Mouse (Mus musculus) thymus, postnatal 4 days (tissue): ENCODE measurements around the gene Osbpl11.
"Not testable (repeated sequence)": the region's sequence is repeated elsewhere in the genome, so short reads cannot be mapped to it uniquely, and the experiment has no call there.

Experiments
- DNase-seq: peaks from one replicate; pipeline ENCODE4 v3.0.0; 2021

The Osbpl11 gene

DNA sequence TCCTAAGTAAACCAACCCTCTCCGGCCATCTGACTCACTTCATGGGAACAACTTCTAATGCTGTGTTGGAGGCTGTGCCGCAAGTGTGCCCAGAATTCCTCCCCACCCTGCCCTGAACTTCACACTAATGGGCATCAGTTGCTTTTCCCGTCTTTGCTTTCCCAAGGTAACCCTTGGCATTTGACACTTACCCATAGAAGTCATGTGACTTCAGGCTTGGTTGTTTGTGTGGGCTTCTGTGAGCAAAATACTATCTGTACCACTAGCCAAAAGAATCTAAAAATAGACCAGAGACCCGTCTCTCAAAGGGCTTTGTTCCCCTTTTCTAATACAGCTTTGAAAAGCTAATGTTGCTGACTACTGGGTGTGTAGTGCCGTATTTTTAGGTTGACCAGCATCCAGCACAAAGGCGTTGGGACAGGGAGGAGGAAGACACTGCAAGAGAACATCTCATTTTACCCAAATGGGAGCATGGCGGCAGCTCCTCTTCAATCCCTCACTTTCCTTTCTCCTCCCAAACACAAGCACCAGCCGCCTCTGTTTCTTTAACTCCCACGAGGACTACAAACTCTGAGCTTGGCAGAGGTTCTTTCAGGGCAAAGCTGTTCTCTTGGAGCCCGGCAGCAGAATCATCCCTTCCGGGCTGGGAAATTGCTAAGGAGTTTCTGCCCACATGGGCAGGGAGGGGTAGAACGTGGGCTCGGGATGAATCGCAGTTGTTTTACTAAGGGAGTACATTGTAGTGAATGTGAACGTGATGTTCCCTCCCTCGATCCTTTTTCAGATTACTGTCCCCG lies 6.4 kb upstream of the Osbpl11 start:
- DNase-seq = no peak

DNA sequence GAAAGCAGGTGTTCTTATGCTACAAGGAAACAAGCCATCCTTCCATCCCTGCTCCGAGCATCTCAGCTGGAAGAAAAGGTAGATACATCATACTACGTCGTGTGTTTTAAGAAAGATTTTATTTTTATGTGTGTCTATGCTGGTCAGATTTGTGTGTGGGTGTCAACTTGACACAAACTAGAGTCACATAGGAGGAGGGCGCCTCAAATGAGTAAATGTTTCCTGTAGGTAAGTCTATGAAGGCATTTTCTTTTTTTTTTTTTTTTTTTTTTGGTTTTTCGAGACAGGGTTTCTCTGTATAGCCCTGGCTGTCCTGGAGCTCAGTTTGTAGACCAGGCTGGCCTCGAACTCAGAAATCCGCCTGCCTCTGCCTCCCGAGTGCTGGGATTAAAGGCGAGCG lies 5.6 kb upstream of the Osbpl11 start:
- DNase-seq = not testable (repeated sequence)

DNA sequence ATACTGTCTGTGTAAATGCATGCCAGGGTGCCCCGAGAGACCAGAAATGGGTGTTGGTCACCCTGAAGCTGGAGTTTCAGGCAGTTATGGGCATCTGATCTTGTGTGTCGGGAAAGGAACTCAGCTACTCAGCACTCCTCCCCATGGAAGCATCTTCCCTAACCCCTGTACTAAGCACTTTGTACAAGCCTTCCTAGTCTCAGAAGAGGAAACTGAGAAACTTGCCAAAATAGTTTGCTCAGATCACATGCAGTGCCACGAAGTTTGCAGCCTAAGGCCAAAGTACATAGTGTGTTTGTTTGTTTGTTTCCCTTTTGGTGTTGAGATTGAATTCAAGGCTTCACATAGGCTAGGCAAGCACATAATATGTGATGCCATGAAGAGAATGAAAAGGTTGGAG lies 5.0 kb upstream of the Osbpl11 start:
- DNase-seq = no peak

DNA sequence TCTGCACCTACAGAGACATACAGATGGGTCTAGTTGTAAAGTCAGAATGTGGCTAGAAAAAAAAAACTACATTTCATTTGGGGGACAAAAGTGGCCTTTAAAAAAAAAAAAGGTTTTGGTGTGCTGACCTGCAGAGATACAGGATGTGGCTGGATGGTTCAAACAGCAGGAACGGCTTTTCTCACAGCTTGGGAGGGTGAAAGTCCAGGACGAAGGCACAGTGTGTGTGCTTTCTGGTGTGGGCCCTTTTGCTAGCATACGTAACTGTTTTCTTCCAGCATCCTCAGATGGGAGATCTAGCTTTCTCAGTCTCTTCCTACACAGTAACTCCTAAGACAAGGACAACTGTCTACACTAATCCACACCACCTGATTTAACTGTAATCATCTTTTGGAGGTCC lies 4.1 kb upstream of the Osbpl11 start:
- no peak for DNase-seq

DNA sequence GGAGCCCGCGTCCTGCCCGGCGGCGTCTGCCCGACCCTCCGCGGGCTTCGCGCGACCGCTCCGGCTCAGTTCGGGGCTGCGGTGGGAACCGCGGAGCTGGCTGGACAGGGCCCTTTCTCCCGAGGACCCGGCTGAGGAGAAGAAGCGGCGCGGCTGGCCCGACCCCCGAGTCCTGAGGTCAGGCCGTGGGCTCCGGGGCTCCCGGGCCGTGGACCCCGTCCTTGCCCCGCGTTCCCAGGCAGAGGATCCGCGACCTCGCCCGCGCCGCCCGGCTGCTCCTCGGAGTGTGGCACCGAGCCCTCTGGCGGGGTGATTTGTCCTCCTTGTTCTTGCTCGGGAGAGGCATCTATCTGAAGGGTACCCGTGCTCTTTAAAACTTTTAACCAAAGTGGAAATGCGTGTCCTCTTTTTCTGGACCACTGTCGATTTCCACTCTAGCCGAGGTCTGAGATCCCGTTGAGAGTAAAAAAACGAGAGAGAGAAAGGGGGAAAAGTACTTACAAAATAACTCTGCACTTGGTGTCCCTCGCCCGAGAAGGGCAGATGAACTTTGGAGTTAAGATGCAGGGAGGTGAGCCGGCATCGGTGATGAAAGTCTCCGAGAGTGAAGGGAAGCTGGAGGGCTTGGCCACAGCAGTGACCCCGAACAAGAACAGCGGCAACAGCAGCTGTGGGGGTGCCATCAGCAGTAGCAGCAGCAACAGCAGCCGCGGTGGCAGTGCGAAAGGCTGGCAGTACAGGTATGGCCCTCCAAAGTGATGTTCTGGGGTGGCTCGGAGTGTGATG lies 583 bp downstream of the Osbpl11 start:
- DNase-seq = peak; percentile 82

DNA sequence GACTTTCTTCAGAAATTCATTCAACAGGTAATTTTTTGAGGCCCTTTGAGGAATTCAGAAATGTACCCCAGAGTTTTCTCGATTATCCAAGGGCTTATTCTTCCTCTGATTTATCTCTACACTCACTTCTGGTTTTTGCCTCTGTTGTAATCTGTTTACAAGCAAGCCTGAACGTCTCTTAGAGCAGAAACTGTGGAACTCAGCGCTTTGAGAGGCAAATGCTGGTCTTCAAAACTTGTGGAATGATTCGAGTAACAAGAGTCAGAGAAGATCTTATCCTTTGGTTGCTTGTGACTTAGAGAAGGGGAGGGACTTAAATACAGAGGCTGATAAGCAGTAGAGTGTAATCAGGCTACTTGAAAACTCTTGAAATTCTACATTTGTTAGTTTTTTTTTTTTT lies 1.3 kb downstream of the Osbpl11 start:
- DNase-seq = no peak

DNA sequence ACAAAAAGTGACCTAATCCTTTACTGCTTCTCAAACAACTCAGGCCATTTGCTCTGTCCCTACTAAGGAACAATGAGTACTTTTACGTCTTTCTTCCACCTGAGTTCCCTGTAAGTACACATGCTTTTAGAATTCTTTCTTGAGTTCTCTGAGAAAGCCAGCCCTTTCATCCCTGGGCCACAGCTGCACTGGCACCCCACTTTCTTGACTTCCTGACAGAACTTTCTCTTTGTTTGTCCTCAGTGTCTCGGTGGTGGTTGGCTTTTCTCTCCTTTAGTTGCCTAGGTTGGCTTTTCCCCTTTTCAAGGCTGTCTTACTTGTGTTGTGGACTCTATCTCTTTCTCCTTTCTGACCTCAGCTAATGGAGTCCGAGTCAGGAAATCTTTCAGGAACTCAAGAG lies 3.2 kb downstream of the Osbpl11 start:
- DNase-seq = peak; percentile 66

DNA sequence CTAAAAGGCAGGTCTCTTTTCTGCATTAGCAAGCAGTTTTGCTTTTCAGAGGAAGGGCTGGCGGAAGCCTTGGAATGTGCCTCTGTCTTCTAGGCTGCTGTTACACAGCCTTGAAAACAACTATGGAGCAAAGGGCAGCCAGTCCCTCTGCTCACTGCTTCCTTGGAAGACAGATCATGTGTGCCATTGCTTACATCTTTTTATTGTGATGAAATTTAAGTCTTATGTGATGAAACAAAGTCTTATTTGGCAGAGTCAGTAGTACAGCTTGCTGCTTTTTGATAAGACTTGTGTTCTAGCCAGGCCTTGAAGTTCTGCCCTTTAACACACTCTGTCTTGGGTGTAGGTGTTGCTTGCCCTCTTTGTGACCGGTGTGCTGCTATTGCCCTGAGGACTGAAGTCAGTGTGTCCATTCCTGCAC lies 6.8 kb downstream of the Osbpl11 start:
- no peak for DNase-seq

DNA sequence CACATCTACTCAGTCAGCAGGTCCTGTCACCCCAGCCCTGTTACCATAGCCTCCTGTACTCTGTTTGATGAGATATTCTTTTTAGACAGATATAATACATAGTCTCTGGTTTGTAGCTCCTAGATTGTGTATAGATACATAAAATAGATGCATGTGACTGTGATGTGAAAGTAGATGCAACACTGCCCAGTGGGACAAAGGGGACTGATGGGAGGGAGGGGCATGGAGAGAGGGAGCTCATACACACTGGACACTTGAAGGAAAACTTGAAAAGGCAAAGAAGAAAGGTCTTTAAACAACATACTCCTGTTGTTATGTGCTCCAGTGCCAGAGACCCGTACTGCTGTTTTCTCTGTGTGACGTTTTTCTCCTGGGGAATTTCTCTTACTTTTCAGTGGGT lies 7.4 kb downstream of the Osbpl11 start:
- no peak for DNase-seq

DNA sequence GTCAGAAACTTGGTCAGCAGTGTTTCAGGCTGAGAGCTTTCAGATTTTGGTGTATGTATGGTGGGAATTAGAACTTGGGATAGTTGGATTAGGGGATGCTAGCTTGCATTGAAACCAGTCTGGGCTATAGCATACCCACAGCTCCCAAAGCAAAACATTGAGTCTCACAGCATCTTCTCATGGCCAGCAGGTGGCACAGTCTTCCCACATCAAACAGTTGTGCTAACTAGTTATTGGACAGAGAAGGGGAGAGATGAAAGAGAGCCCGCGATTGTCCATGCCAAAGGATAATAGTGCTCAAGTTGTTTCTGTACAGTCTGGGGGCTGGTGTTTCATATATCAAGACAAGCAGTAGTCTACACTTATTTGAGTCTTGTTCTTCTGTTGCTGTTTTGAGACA lies 8.8 kb downstream of the Osbpl11 start:
- DNase-seq = peak; percentile 66

DNA sequence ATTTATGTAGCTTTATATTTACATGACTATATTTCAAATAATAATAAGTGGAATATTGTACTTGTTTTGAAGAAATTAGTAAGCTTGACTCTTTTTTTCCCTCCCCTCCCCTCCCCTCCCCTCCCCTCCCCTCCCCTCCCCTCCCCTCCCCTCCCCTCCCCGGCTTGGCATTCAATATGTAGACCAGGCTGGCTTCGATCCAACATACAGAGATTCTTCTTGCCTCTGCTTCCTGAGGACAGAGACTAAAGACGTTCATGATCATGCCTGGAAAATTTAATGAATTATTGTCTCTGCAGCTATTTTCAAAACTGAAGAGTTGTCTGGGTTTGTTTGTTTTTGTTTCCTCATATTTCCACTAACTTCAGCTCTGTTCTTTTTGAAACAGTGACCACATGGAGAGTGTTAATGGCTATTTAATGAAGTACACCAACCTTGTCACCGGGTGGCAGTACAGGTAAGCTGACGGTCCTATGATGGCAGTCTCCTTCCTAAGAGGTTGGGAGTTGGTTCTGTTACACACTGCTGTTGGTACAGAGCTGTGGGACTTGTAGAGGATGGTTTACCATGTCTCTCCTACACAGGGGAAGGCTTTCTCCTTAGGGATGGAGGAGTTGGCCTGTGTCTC lies 10.9 kb downstream of the Osbpl11 start:
- peak; percentile 57 for DNase-seq

DNA sequence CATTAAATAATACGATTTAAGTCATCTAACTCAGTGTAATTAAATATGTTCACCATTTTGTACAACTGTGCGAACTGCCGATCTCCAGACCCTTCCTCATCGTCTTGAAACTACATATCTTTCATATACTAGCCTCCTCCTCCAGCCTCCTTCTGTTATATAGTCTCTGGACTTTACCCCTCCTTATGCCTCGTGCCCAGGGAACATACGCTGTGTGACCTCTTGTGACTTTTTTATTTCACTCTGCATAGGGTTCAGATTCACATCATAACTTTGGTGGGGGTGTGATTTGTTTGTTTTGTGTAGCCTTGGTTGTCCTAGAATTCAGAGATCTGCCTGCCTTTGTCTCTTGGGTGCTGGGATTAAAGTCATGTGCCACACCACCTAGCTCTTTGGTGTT lies 11.7 kb downstream of the Osbpl11 start:
- no peak for DNase-seq

DNA sequence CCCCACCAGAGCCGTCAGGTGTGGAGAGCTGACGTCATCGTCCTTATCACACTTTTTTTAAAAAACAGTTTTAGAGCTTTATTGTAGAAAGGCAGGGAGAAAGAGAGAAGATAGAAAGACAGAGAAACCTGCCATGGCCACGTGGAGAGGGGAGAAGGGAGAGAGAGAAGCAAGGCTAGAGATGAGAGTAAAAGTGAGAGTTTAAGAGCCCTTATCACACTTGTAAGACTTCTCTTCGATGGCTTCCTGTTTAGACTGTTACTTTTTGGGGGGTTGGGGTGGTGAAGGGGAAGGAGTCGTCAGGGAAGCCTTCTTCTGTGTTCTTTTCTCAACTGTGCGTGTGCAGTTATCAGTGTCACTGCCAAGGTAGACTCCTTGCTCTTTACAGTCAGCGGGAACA lies 15.7 kb downstream of the Osbpl11 start:
- no peak for DNase-seq

DNA sequence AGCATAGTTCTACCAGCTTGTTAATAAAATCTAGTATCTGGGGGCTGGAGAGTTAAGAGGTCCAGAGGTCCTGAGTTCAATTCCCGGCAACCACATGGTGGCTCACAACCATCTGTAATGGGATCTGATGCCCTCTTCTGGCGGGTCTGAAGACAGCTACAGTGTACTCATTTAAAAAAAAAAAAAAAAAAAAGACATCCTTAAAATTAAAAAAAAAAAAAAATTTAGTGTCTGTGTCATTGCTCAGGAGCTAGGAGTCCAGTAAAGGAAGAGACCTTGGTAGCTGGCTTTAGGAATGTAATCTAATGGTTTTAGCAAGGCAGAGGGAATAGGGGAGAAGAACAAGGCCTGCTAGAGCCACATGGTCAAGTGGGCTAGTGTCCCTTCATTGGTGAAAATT lies 25.9 kb downstream of the Osbpl11 start:
- no peak for DNase-seq

DNA sequence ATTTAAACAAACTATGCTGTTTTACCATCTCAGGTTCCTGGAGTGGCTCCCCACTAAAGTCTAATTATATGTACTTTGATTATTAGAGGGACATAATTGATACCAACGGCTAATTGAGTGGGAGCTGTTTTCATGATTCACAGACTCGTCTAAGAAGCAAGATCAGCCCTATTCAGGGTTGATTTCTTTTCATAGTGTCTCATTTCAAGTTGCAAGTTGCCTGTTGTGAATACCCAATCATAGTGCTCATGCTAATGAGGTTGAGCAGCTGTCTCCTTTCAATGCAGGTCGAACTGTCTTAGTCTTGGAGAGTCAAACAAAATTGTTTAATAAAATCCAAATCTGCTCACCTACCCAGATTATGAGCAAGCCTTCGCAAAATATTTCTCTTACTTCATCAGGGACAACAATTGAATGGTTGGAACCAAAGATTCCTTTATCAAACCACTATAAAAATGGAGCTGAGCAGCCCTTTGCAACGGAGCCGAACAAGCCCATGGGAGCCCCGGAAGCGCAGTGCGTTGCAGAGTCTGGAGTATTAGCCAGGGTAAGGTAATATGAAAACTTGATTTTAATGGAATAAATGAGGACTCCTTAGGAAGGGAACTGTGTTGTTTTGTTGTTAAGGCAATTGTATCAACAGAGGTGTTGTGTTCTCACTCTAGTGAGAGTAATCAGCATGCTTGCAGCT lies 31.6 kb downstream of the Osbpl11 start:
- no peak for DNase-seq

DNA sequence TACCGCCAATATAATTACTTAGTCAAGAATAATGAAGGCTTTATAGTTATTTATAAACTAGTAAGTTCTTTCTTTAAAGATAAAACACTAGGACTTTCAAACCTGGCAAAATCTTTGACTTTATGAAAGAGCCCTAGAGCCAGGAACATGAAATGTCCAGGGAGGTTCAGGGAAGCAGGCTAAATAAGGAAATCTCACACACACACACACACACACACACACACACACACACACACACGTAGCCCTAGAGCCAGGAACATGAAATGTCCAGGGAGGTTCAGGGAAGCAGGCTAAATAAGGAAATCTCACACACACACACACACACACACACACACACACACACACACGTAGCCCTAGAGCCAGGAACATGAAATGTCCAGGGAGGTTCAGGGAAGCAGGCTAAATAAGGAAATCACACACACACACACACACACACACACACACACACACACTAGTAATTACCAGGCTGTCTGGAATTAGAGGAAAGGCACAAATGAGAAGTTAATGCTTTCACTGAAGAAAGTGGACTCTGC lies 32.7 kb downstream of the Osbpl11 start:
- DNase-seq = not testable (repeated sequence)

DNA sequence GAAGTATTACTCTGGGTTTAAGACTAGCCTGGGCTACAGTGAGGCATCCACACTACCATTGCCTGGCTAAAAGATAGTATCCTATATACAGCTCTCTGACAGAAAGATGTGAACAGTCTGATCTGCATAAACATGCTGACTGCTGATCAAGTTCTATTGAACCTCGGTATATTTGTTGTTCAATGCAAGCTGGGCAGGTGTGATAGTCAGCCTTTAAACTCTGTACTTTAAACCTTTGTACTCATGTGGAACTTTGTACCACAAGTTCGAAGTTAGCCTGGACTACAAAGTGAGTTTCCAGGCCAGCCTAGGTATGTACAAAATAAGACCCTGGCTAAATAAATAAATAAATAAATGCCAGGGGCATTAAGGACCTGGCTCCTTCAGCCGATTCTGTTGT lies 37.6 kb downstream of the Osbpl11 start:
- DNase-seq = no peak

DNA sequence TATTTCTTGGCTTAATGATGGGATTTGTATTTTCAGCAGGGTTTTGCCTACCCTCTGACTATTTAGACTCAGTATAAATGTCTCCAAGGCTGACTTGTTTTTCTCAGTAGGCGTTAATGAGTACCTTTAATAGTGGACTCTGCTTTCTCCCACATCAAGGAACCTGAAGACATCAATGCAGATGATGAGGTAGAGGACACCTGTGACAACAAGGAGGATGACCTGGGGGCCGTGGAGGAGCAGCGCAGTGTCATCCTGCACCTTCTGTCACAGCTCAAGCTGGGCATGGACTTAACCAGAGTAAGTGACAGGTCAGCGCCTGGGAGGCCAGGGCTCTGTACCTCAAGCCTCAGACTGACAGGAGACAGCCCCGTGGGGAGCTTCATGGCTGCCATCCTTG lies 39.5 kb downstream of the Osbpl11 start:
- no peak for DNase-seq

DNA sequence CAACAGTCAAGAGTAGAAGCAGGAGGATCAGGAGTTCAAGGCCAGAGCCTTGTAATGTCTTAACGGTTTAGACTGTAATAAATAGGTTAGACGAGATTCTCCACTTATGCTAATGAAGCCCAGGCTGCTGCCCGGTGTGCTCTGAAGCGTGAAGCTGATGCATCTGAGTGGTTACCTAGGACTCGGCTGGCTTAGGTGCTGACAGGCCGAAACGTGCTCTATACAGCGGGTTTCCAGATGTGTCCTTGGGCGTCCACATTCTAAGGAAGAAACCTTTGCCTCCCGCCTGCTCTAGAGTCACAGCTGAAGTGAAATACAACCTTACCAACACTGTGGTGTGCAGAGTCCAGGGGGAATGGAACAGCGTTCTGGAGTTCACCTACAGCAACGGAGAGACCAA lies 49.3 kb downstream of the Osbpl11 start:
- no peak for DNase-seq

DNA sequence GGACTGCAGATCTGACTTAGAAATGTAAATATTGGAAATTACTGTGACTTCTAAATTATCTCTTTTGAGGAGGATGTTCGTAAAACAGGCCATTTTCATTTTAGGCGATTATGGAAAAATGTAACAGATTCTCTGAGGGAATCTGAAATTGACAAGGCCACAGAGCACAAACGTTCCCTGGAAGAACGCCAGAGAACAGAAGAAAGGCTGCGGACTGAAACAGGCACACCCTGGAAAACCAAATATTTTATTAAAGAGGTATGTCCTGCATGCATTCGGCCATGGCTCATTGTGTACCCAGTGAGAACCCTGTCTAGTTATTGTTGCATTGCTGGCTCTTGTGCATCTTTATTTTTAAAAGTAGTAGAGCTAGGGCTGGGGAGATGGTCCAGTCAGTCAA lies 51.3 kb downstream of the Osbpl11 start:
- DNase-seq = no peak

DNA sequence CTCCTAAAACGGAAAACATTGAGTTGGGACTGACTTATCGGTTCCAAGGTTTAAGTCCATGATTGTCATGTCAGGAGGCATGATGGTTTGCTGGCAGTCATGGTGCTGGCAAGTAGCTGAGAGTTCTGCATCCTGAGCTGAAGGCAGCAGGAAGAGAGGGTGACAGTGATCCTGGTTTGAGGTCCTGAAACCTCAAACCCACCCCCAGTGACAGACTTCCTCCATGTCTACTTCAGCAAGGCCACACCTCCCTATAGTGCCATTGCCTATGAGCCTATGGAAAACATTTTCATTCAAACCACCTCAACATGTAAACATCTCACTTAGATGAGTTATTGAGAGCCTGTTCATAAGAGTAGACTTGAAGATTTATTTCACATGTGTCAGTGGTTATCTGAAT lies 54.4 kb downstream of the Osbpl11 start:
- no peak for DNase-seq

DNA sequence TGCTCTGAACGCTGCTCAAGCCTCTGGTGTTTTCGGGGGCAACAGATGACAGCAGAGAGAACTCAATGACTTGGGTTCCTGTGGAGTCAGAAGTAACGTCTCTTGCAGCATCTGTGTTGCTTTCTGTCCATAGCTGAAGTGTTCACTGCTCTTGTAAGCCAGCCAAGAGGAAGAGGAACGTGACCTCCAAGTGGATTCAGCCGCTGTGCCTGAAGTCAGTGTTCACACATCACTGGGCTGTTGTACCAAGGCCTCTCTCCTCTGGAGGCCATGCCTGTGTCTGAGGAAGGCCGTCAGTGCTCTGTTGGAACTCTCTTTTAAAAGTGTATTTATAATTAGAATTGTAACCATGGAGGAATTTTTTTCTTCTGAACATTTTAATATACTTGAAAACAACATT lies 57.2 kb downstream of the Osbpl11 start:
- DNase-seq = no peak

DNA sequence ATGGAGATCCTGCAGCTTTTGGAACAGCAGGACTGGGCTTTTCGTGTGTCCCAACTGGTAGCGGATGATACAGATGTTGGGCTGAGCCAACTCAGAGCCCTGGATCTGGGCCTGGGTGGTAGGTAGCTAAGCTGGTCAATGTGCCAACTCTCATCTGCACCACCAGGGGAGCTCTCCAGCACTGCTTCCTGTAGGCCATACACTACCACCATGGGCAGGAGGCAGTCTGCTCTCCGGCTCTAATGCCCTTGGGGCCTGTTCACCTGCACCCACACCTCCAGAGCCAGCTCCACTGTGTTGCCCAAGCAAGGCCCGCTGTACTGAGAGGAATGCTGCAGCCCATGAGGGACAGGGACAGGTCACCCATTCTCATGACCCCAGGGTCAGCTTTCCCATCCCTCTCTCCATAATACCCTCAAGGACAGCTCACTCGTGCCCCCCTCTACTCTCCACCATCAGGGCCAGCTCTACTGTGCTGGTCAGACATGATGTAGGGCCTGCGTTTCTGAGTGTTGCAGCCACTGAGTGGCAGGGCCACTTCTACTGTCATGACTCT lies 59.3 kb downstream of the Osbpl11 start:
- peak; percentile 54 for DNase-seq
